Mouse (Mus musculus) cerebral cortex, adult 2 months (tissue): ENCODE results near the gene A1cf.

Experiments used
- WGBS: fragments of 180-500 bp; shearing (Covaris S2); methylation state at CpG from one replicate; pipeline ENCODE4 v1.1.7; 2018; 5-methylcytosine and 5-hydroxymethylcytosine counted together

A1cf gene

DNA sequence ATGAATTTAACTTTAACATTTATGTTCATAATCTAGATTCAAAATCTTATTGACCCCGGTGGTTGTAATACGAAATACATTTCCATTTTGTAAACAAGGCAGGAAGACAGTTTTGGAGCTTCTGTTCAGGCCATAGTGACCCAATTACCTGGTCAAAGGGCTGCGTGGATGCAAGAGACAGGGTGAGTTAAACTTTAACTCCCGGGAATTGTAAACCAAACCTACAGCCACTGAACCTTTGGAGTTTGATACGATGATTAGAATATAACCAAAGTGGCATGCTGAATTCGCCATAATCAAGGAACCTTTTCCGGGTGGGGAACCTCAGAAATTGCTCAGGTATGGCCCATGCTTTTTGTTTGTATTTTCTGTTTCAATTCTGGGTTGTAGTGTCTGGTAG, at the start of gene A1cf:
A1cf (plus strand) TSS at position 244 of the 400 bp plus-strand sequence.
- 94% methylated on average over 7 of the region's 7 CpGs for WGBS

DNA sequence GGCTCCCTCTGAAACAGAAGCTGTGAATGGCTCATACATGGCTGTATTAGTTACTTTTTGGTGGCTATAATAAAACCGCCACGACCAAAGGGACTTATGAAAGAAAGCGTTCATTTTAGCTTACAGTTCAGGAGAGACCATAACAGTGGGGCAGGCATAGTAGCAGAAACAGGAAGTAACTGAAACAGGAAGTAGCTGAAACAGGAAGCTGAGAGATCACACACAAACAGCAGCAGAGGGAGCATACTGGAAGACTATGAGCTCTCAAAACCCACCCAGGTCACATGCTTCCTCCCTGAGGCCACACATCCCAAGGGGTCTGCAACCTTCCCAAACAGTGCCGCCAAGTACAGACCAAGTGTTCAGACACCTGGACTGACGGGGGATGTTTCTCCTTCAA, 34.3 kb upstream of the A1cf start:
- WGBS: 91% methylated on average over 5 of the region's 5 CpGs

DNA sequence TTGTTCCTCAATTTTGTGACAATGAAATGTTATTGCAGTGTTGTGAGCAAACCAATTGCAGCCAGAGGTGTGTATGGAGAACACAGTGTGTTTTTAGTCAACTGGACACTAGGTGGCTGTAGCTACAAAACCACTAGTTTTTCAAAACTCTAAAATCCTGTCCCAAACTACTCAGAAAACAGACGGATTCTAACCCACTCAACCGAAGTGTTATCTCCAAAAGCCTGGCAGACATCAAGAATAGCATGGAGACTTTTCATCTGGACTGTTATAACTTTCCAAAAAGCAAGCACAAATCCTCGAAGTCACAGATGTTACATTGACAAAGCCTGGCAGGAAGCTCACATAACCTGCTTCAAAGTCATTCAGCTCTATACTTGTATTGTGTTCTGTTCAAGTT, 6.7 kb upstream of the A1cf start:
- 19% methylated on average over 3 of the region's 3 CpGs for WGBS

DNA sequence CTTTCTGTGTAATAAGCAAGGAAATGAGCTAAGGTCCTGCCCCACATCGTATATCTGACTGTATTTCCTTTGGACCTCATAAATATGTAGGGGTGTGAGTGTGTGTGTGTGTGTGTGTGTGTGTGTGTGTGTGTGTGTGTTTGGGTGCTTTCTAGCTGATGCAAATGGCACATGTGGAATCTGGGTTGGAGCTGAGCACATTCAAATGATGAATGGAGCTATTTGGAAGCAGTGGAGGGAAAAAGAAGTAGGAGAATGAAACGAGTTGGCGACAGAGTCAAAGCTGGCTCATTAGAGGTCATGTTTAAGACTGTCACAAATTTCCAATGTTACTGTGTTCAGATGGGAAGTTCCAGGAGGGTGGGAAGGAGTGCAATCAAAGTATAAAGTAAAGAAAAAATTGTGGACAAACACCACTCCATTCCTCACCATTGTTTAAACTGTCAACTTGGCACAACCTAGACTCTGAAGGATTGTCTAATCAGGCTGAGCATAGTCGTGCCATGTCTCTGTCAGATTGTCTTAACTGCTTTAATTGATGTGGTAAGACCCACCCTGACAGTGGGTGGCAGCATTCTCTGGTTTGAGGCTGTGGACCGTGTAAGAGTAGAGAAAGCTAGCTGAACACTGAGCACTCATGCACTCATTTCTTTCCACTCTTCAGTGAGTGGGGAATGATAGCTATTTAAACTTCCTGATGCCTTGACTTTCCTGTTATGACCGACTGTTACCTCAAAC, 5.9 kb upstream of the A1cf start:
- 31% methylated on average over 6 of the region's 6 CpGs for WGBS

DNA sequence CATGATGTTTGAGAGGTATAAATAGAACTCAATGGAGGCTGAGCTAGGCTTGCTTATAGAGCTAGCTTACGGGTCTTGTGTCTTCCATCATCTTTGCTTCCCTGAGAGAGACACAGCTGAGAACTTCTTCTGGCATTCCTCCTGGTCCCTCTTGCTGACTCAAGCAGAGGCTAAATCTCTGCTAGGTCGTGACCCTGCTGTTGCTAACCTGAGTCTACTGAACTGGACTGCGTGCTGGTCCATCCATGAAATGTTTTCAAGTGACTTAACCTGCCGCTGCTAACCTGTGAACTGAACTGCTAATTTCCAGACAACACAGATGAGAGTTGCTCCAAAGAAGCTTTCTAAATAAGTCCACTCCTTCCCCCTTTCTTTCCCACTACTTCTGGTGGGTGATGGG, 3.1 kb upstream of the A1cf start:
- 90% methylated on average over 4 of the region's 4 CpGs for WGBS

DNA sequence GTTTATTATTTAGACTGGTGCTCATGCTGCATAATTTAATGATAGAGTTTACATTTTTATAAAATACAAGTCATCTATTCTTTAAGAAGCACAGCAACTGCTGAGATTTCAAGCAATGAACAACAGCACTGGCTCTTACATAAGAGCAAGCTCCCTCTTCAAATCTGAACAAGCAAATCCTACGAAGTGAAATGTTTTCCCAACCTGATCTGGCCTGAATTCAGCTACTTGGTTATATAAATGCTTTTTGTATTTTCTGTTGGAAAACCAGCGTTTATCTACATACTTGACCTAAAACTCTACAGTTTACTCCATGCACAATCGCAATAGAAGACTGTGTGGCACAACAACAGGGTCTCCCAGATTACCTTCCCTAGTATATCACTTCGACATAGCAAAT, 488 bp upstream of the A1cf start:
- 61% methylated on average over 4 of the region's 4 CpGs for WGBS

DNA sequence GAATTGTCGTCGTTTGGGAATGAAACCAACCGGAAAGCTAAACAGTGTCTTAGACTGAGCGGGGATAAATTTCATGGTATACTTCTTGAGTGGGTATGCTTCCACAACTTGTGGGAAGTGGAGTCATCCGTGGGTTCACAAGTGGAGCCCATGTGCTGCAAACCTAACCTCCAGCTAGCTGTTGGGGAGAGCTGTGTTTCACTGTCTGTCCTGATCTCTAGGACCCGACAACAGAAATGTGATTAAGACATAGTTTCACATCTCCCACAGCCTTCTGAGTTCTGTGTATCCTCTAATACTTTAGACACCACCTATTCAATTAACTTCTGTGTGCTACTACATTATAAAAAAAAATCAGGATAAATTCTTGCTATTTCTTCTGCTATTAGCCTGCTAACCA, 407 bp downstream of the A1cf start:
- WGBS: 89% methylated on average over 6 of the region's 6 CpGs

DNA sequence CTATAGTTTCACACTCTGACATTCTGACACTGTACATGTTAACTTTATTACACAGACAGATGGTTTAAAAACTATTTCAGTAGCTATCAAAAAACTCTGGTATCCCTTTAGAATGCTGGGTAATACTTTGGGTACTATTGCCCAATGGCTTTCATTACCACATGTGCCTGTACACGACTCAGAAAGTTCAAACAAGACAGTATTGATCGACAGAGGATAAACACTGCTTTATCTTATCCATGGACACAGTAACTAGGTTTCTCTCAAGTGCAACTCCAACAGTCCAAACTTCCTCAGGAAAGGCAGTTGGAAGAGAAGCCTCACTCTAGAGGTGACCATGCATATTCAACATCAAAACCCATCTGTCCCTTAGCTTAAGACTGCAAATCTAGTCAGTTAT, 2.8 kb downstream of the A1cf start:
- 61% methylated on average over 2 of the region's 2 CpGs for WGBS

DNA sequence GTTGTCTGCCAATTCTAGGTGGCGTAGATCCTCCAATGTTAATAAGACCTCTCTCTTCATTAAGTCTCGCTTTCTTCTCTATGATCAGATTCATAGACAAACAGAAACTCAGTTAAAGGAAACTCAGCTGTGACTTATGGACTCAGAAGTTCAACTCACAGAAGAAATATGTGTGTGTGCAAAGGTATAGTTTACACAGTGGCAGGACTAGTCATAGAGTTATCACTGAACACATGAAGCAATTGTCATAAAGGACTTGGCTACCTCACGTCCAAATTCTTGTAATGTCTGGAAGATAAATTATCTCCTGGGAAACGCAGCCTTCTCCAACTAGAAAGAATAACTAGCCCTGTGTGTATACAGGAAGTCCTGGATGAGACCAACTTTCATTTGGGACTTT, 9.4 kb downstream of the A1cf start:
- WGBS: 78% methylated on average over 4 of the region's 4 CpGs

DNA sequence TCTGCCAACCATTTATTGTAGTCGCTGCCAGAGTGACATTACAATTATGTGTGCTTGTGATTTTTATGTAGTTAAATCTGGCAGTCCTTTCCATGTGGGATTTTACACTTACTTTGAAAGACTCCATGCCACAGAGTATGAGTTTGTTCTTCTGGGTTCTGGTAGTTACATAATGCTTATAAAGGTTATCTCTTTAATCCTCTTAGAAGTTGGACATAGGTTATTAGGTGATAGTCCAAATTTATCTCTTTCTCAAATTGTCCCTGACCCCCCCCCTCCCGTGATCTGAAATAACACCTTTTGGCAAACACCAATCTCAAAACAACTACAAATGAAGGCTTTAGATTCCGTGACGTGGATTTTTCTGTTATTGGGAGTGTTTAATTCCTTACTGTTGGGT, 16.0 kb downstream of the A1cf start:
- WGBS: 88% methylated on average over 4 of the region's 4 CpGs

DNA sequence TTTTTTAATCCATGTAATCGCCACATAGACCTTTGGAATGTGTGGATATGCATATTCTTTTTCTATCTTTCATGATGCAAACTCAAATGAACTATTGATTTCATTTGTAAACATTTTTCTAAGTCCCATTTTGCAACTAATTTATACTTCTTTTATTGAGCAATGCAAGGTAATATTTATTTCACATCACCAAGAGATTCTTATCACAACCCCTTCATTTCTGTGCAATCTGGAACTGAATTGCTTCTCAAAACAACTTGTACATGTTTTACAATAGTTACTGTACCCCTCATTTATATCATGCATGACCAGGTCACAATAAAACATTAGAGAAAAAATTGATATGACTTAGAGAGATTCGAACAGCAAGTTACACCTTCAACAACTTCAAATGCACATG, 18.7 kb downstream of the A1cf start:
- 91% methylated on average over 2 of the region's 2 CpGs for WGBS

DNA sequence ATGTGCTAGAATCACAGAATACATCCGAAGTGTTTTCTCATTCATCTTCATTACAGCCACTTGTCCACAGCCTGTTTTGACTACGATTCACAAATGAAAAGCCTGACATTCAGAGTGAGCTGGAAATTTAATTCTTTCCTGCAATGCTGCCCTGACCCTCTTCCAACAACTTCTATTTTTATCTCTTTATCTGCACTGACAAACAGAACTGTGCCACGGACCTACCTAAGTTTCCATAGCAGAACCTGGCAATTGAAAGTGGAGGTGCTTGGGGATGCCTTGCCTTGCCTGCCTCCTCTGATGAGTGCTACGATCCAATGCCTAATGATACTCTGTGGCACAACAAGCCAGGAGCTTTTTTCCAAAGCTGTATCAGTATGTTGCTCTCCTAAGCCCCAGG, 21.4 kb downstream of the A1cf start:
- WGBS: 77% methylated on average over 4 of the region's 4 CpGs

DNA sequence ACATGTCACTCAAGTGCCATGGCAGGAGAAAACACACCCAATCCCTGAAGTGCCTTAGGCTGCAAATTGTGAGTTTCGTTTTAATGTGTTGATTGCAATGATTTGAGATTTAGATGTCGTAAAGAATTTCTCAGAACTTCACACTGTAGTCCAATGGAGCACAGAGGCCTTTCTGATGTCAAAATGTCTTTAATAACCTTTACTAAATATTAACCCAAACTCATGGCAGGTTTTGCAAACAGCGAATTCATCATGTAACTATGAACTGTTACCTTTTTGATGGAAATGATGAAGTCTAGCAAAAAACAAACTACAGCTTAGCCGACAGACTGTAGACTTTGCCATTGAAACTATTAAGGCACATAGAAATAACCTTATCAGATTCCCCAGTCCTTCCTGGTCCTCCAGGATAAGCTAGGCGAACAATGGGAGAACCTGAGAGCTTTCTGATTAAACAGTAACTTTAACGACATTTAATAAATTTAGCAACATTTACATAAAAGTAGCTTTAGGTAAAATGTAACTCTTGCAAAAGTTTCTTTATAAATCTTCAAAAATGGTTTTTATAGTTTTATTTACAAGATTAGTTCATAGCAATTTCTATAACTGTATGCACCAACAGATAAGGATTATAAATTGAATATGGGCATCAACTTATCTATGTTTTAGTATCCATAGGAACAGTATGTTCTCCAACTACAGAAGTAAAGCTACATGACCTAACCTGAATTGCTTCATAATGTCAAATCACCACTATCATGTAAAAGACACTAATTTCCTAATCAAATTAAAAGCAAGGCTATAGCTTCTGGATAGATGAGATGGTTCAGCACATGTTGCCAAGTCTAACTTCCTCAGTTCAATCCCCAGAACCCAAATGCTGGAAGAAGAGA, 22.7 kb downstream of the A1cf start:
- whole genome bisulfite sequencing: 86% methylated on average over 6 of the region's 6 CpGs

DNA sequence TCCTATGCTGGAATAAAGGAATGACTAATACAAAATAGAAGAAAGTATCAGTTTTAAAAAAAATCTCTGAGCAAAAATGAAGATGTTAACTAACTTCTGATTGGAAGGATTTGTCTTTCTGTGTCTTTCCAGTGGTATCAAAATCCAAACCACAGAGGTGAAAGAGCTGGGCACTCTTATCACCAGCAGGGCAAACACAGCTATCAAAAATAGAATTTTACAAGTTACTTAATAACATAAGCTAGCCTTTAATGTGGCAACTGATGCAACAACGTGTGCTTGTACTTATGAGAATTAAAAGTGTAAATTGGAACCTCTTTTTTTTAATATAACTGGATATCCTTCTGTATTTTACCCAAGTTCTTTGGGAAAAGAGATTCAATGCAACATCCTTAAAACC, 27.4 kb downstream of the A1cf start:
- 77% methylated on average over 1 of the region's 1 CpGs for WGBS

DNA sequence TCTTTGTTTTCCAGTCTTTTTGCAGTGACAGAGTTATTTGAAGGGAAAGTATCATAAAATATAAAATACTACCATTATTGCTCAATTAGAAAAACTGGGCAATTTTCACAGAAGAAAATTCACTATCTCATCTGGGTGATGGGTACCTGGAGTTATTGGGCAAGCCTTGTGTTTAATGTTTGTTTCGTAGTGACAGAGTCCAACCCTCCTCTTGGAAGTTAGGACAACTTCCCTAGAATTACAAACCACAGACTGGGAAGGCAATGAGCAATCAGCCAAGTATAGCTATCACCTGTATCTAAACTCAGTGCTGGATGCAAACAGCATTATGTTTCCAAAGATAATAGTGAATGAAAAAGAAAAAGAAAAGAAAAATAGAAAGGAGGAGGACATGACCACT, 28.1 kb downstream of the A1cf start:
- 95% methylated on average over 1 of the region's 1 CpGs for WGBS

DNA sequence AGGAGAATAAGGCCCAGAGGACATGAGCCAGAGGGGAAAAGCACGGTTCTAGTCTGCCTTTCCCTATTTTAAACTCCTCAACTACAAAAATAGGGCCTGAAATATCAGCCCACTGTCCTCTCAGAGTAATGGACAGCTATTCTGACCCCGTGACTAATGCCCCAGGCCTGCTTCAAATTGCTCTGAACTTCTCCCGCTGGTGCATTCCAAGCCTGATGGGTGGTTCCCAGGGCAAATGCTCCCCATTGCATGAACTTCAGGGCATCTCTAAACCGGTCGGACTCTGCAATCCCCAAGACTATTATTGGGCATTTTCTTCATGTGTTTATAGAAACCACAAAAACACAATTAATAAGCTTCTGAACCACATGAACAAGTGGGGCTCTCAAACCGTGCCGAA, 37.1 kb downstream of the A1cf start:
- 81% methylated on average over 7 of the region's 7 CpGs for WGBS

DNA sequence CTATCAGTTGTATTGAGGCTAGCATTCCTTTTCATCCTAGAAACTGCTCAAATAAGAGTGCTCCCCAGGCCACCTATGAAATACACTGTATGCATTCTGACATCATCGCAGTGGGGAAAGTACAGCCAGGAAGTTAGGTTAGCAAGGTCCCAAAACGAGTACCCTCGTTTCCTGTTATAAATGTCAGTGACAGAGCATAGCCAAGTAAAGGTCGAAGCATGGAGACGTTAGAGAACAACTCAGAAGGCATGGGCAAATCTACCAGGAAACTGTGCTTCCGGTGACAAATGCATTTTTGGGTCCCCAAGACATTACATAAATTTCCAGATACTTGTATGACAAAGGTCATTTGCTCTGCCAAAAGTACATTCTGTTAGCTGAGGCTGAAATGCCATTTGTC, 41.9 kb downstream of the A1cf start:
- 67% methylated on average over 6 of the region's 6 CpGs for whole genome bisulfite sequencing

DNA sequence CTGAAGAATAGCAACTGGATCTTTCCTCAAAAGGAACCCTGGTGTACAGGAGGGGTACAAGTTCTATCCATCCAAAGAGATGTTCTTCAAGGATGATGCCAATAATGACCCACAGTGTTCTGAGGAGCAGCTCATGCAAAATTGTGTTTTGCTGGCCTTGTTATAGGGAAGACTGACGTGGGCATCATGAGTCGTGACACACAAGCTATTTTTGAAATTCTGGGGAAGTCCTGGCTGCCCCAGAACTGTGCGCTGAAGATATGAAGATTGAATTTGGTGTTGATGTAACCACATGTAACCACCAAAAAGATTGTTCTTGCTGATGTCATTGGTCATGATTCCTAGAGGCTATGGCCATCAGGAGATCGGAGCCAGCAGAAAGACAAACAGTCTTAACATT, 45.4 kb downstream of the A1cf start:
- WGBS: 87% methylated on average over 4 of the region's 4 CpGs

DNA sequence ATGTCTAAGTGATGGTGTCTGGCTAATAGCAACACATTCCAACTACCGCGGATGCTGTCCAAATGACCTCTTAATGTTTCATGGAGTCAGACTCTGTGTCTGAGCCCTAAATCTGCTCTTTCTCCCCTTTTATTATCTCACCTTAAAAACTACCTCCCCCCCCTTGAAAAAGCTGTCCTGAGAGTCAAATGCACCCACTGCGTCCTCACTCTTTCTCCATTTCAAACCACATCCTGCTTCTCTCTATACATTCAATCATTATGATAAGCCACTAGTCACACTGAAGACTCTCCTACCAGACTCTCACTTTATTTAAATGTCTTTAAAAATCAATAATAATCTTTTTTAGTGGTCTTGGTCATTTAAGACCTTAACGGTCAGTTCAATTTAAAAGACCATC, 51.8 kb downstream of the A1cf start:
- WGBS: 96% methylated on average over 4 of the region's 4 CpGs

DNA sequence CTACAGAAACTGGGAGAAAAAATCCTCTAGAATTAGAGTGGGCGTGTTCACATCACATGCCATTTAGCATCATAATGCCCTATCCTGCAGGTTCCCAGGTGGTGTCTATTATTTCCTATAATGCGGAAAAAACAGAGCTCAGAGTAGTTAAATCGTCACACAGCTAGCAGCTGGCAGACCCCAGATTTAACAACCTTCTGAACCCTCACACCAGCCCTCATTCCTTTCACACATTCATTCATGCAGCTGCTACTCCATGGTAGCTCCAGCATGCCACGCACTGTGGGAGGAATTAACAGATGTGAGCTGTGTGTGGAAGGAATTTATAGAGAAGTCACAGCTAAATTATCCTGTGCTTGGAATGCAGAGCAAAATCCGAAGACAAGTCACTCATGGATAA, 53.3 kb downstream of the A1cf start:
- 49% methylated on average over 5 of the region's 5 CpGs for WGBS

DNA sequence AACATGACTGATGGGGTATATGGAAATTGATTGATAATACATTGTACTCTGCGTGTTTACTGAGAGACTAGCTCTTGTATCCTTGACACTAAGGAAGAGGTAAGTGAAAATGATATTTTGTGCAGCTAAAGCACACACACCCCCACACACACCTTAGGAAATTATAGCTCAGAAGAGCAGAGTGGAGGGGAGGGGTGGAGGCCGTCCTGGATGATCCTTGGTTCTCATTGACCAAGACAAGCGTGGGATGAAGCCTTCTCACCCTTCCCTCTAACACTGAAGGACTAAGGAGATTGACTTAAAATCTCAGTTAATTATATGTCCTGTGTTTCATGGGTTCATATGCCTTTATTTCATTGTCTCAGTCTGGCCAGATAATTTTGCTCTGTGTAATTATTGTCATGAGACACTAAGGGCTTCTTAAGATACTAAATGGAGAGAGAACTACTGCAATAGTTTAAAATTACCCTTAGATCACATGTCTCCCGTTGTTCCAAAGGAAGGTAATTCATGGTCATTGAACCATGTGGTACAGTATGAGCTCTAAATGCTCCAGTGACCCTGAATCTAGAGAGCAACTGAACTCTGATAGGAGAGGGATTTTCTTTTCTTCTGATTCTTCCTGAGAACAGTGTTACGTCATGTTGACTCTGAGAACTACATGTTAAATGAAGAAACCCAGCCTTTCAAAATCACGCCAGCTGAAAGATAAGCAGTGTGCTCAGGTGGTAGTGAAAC, 55.2 kb downstream of the A1cf start:
- 86% methylated on average over 6 of the region's 6 CpGs for WGBS

DNA sequence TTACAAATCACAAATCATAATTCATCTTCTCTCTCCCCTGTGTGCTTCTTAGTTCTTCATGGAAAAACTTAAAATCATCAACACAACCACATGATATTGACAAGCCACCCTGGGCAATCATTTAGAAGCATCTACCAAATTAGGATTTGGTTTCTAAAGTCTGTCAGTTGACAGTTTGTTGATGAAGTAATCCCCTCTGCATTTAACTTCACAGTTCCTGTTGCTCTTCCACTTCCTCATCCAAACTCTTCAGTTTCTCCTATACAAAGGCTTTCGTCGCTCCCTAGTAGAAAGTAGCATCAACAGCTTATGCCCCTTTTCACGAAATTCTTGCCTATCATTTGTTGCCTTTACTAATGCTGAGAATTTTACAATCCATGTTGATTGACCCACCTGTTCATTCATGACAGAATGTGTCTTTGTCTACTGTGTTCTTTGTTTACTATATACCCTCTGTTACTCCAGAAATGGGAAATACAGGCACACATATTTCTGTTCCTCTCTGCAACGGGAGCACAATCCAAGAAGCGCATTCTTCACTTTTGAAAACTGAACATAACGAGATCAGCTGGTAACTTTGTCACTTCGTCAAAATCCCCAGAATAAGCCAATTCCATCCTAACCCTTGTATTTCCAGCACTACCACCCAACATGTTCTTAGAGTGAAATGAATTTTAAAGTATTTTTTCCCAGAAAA, 82.4 kb downstream of the A1cf start:
- 62% methylated on average over 7 of the region's 7 CpGs for WGBS
